Mouse (Mus musculus) heart, postnatal 0 days (tissue): ENCODE measurements around the gene Rara. TPM values are rescaled to one million over a fixed set of nuclear protein-coding genes. Genes with fewer than 3 reads are reported as not detected.

Experiments
- ATAC-seq: fragments of 200-750 bp; cut with Nextera tagmentation; 2 replicates; pipeline ENCODE4 v1.8.0; 2017; ENCODE audit warnings: low read depth, moderate number of reproducible peaks, moderate library complexity; ENCODE audit not compliant: insufficient read depth
- DNase-seq: peaks from one replicate; pipeline ENCODE4 v3.0.0-alpha.2; 2016; ENCODE audit warnings: low spot score
- H3K27ac ChIP-seq: fragments of 300-500 bp; sonication (generic); 2 replicates; pipeline ENCODE4 v1.5.1; 2014; ENCODE audit warnings: low read depth, mild to moderate bottlenecking
- H3K27me3 ChIP-seq: fragments of 300-500 bp; sonication (generic); 2 replicates; pipeline ENCODE4 v1.6.1; 2014; ENCODE audit warnings: low read length, mixed read lengths; ENCODE audit not compliant: control insufficient read depth, insufficient read depth
- H3K36me3 ChIP-seq: fragments of 300-500 bp; sonication (generic); replicated peaks from 2 replicates; pipeline ENCODE4 v1.6.1; 2014; ENCODE audit warnings: low read length, mixed read lengths; ENCODE audit not compliant: control insufficient read depth, insufficient read depth
- H3K4me1 ChIP-seq: fragments of 300-500 bp; sonication (generic); 2 replicates; pipeline ENCODE4 v1.6.1; 2014; ENCODE audit warnings: antibody characterized with exemption; ENCODE audit not compliant: control insufficient read depth, insufficient read depth
- H3K4me2 ChIP-seq: fragments of 300-500 bp; sonication (generic); 2 replicates; pipeline ENCODE4 v1.6.1; 2014; ENCODE audit warnings: low read depth, mild to moderate bottlenecking, low read length, moderate library complexity
- H3K4me3 ChIP-seq: fragments of 300-500 bp; sonication (generic); 2 replicates; pipeline ENCODE4 v1.5.1; 2014; ENCODE audit warnings: low read depth, low read length
- H3K9ac ChIP-seq: fragments of 300-500 bp; sonication (generic); replicated peaks from 2 replicates; pipeline ENCODE4 v1.6.1; 2014; ENCODE audit warnings: low read depth, low read length, mixed read lengths
- H3K9me3 ChIP-seq: fragments of 300-500 bp; sonication (generic); replicated peaks from 2 replicates; pipeline ENCODE4 v1.6.1; 2016; ENCODE audit warnings: low read length; ENCODE audit not compliant: control insufficient read depth
- CTCF ChIP-seq: IDR thresholded peaks from 2 replicates; pipeline ENCODE4 v1.5.1; 2016; ENCODE audit warnings: antibody characterized with exemption, control low read depth, low read depth
- EP300 ChIP-seq: IDR thresholded peaks from 2 replicates; pipeline ENCODE4 v1.6.1; 2016; ENCODE audit warnings: antibody characterized with exemption, low read depth
- WGBS: fragments of 180-500 bp; shearing (Covaris S2); extraction: QIAGEN DNeasy Blood & Tissue Kit; methylation state at CpG from one replicate; pipeline ENCODE4 v1.1.7; 2014; 5-methylcytosine and 5-hydroxymethylcytosine counted together
- polyA plus RNA-seq: library from polyadenylated mRNA; unstranded; fragments of >200 nt; fragmentation: Nextera tagmentation; extraction: Ambion mirVana; gene quantifications from 2 replicates; pipeline ENCODE4 v1.2.1, GENCODE M21; 2015
- total RNA-seq: library from RNA; depleted of rRNA; stranded (reverse); fragments of >200 nt; gene quantifications from 2 replicates; pipeline ENCODE4 v1.2.3, GENCODE M21; 2014; ENCODE audit warnings: low replicate concordance; rRNA removed

The Rara gene
- total and polyA plus RNA-seq, 2 experiments from 2014 or later: 15.8 to 24.0 TPM

- peak; percentile 99 for TF ChIP-seq EP300
- TF ChIP-seq CTCF: no peak
- Histone ChIP-seq H3K36me3 (peaks cover 13% of the 10 kb centered on the region), H3K9me3 (no peaks in the 10 kb centered on the region), H3K27ac (peak within 1 kb of the TSS; percentile 58), H3K4me1 (peaks cover 9% of the 10 kb centered on the region), H3K27me3 (no peaks in the 10 kb centered on the region), H3K4me2 (peak within 1 kb of the TSS; percentile 67), H3K9ac (peak within 1 kb of the TSS; percentile 54), H3K4me3 (peak within 1 kb of the TSS; percentile 91)
- ATAC-seq (peak; percentile 95), DNase-seq (peak; percentile 99)
- WGBS: under 1% methylated on average over 54 of the region's 54 CpGs
Observed at GRCm38 (mm10) chr11:99023500-99024467, 96.2 kb downstream of the Rara start, which contains the start of gene Top2a. Top2a (minus strand) TSS chr11:99024189.

Other genes with a start within 250 kb of the Rara start
- 96.4 and 130 TPM in 2 replicates for gene Psmd3, start 245.3 kb upstream of the Rara start, total RNA-seq
- gene Psmd3, start 245.3 kb upstream of the Rara start, polyA plus RNA-seq: 134 and 147 TPM in 2 replicates
- 0.23 TPM in 1 of 2 replicates, not detected in the other for gene Csf3, start 226.6 kb upstream of the Rara start, total RNA-seq
- gene Csf3, start 226.6 kb upstream of the Rara start, polyA plus RNA-seq: not detected in 2 replicates
- gene Med24, start 198.4 kb upstream of the Rara start, total RNA-seq: 39.9 and 48.0 TPM in 2 replicates
- gene Med24, start 198.4 kb upstream of the Rara start, polyA plus RNA-seq: 21.9 and 23.3 TPM in 2 replicates
- 188 and 234 TPM in 2 replicates for gene Thra, start 187.2 kb upstream of the Rara start, total RNA-seq
- 40.8 and 44.0 TPM in 2 replicates for gene Thra, start 187.2 kb upstream of the Rara start, polyA plus RNA-seq
- gene Nr1d1, start 152.5 kb upstream of the Rara start, total RNA-seq: 21.0 and 24.3 TPM in 2 replicates
- gene Nr1d1, start 152.5 kb upstream of the Rara start, polyA plus RNA-seq: 10.2 and 10.7 TPM in 2 replicates
- 47.4 and 54.6 TPM in 2 replicates for gene Msl1, start 132.3 kb upstream of the Rara start, total RNA-seq
- 11.3 and 12.6 TPM in 2 replicates for gene Msl1, start 132.3 kb upstream of the Rara start, polyA plus RNA-seq
- 6.8 and 9.7 TPM in 2 replicates for gene Casc3, start 122.9 kb upstream of the Rara start, total RNA-seq
- 11.6 and 11.9 TPM in 2 replicates for gene Casc3, start 122.9 kb upstream of the Rara start, polyA plus RNA-seq
- 0.77 and 0.80 TPM in 2 replicates for gene Rapgefl1, start 91.0 kb upstream of the Rara start, total RNA-seq
- gene Rapgefl1, start 91.0 kb upstream of the Rara start, polyA plus RNA-seq: 0.41 and 0.55 TPM in 2 replicates
- gene Wipf2, start 64.2 kb upstream of the Rara start, total RNA-seq: 3.4 and 6.2 TPM in 2 replicates
- 1.5 and 1.8 TPM in 2 replicates for gene Wipf2, start 64.2 kb upstream of the Rara start, polyA plus RNA-seq
- gene Cdc6, start 20.0 kb upstream of the Rara start, total RNA-seq: 1.4 and 2.2 TPM in 2 replicates
- gene Cdc6, start 20.0 kb upstream of the Rara start, polyA plus RNA-seq: 4.2 and 4.5 TPM in 2 replicates
- gene Gjd3, start 55.2 kb downstream of the Rara start, total RNA-seq: 4.2 and 14.7 TPM in 2 replicates
- 5.8 and 6.3 TPM in 2 replicates for gene Gjd3, start 55.2 kb downstream of the Rara start, polyA plus RNA-seq
- gene Top2a, start 96.4 kb downstream of the Rara start, total RNA-seq: 52.9 and 91.1 TPM in 2 replicates
- gene Top2a, start 96.4 kb downstream of the Rara start, polyA plus RNA-seq: 38.2 and 38.9 TPM in 2 replicates
- gene Igfbp4, start 113.4 kb downstream of the Rara start, total RNA-seq: 221 and 277 TPM in 2 replicates
- 186 and 201 TPM in 2 replicates for gene Igfbp4, start 113.4 kb downstream of the Rara start, polyA plus RNA-seq
- gene Tns4, start 161.5 kb downstream of the Rara start, total RNA-seq: 0.69 TPM in 1 of 2 replicates, not detected in the other
- 0.05 and 0.12 TPM in 2 replicates for gene Tns4, start 161.5 kb downstream of the Rara start, polyA plus RNA-seq
- 0.73 TPM in 1 of 2 replicates, not detected in the other for gene Ccr7, start 227.3 kb downstream of the Rara start, total RNA-seq
- gene Ccr7, start 227.3 kb downstream of the Rara start, polyA plus RNA-seq: 0.11 TPM in 2 replicates